Mouse (Mus musculus): ENCODE measurements around the gene Dnah7a. TPM values are rescaled to one million over a fixed set of nuclear protein-coding genes. Genes with fewer than 3 reads are reported as not detected.
"Not testable (repeated sequence)": the region's sequence is repeated elsewhere in the genome, so short reads cannot be mapped to it uniquely, and the experiment has no call there.

Dnah7a gene
- polyA plus RNA-seq (2016; fragmentation: Nextera tagmentation; extraction: Ambion mirVana), result 8.0 and 8.8 TPM in 2 replicates

GRCm38 (mm10) chr1:53706431-53707361 is at the start of gene Dnah7a:
Gene Dnah7a, minus strand, starts transcription at chr1:53706784.
- peak within 1 kb of the TSS; percentile 71 for H3K4me2 ChIP-seq (replicated peaks)
- 0 out of 2 replicates have a peak within 1 kb of the TSS, but pooled peaks have one; percentile 15 for H3K27ac ChIP-seq
- H3K4me1 ChIP-seq, result peaks cover 4% of the 10 kb centered on the region; the same call in 1 of the 2 replicates
- H3K9me3 ChIP-seq, result no peaks in the 10 kb centered on the region
- H3K9ac ChIP-seq, result peak within 1 kb of the TSS; percentile 51; the same call in 1 of the 2 replicates
- H3K36me3 ChIP-seq, result no peaks in the 10 kb centered on the region
- ATAC-seq (ENCODE audit: low FRiP score, low read depth), result peak; percentile 85
- peak within 1 kb of the TSS; percentile 51 for H3K4me3 ChIP-seq
- H3K27me3 ChIP-seq (replicated peaks), result no peaks in the 10 kb centered on the region
- 18% methylated on average over 42 of the region's 42 CpGs for WGBS

- WGBS, result 90% methylated on average over 2 of the region's 2 CpGs
- not testable (repeated sequence) for ATAC-seq (ENCODE audit: low FRiP score, low read depth)
Observed at GRCm38 (mm10) chr1:53753501-53753900, 46.9 kb upstream of the Dnah7a start.

DNA sequence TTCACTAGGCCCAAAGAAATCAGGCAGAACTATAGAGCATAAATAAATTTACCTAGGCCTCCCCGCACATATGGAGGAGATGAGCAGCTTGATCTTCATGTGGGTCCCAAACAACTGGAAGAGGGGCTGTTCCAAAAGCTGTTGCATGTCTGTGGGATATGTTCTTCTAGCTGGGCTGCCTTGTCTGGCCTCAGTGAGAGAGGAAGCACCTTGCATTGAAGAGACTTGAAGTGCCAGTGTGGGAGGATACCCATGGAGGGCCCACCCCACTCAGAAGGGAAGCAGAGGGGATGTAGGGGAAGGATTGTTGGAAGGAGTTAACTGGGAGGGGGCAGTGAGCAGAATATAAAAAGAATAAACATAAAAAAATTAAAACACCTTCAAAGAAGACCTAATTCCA is 44.6 kb upstream of the Dnah7a start:
- WGBS, result 69% methylated on average over 1 of the region's 1 CpGs
- no peaks in the 10 kb centered on the region for H3K27me3 ChIP-seq (replicated peaks)
- no peak for ATAC-seq (ENCODE audit: low FRiP score, low read depth)

More at GRCm38 (mm10) chr1:53753501-53753900, 46.9 kb upstream of the Dnah7a start:
- not testable (repeated sequence) for H3K9ac ChIP-seq; H3K9me3 ChIP-seq; H3K27me3 ChIP-seq (replicated peaks); H3K4me3 ChIP-seq; H3K27ac ChIP-seq; H3K4me1 ChIP-seq; H3K36me3 ChIP-seq; H3K4me2 ChIP-seq (replicated peaks)

DNA sequence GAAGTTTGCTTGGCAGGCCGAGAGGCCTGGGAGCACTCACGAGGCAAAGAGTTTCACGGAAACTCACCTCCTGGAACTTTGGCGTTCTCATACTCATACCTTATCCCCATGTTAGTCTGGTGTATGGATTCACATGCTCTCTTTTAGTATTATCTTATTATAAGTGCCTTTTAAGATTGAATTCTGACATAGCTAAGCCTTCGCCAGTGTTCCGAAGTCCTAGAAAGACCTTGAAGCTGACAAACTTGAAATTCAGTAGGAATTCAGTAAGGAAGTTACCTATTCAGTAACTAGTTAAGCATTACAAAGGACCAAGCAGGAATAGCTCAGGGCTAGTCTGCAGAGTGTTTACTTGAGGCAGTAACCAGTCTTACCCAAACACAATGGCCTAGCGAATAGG is 44.1 kb upstream of the Dnah7a start:
- H3K27ac ChIP-seq; ATAC-seq (ENCODE audit: low FRiP score, low read depth); H3K4me2 ChIP-seq (replicated peaks); H3K4me1 ChIP-seq; H3K27me3 ChIP-seq (replicated peaks); H3K36me3 ChIP-seq; H3K9ac ChIP-seq; H3K9me3 ChIP-seq; H3K4me3 ChIP-seq: not testable (repeated sequence)
- 83% methylated on average over 7 of the region's 7 CpGs for WGBS

More for the DNA sequence above, 44.6 kb upstream of the Dnah7a start:
- no peak overlapping the region for H3K27ac ChIP-seq
- H3K9me3 ChIP-seq, result no peaks in the 10 kb centered on the region
- H3K4me3 ChIP-seq, result no peak overlapping the region
- H3K36me3 ChIP-seq, result no peaks in the 10 kb centered on the region
- no peak overlapping the region for H3K9ac ChIP-seq
- no peaks in the 10 kb centered on the region for H3K4me1 ChIP-seq
- H3K4me2 ChIP-seq (replicated peaks), result no peak overlapping the region

DNA sequence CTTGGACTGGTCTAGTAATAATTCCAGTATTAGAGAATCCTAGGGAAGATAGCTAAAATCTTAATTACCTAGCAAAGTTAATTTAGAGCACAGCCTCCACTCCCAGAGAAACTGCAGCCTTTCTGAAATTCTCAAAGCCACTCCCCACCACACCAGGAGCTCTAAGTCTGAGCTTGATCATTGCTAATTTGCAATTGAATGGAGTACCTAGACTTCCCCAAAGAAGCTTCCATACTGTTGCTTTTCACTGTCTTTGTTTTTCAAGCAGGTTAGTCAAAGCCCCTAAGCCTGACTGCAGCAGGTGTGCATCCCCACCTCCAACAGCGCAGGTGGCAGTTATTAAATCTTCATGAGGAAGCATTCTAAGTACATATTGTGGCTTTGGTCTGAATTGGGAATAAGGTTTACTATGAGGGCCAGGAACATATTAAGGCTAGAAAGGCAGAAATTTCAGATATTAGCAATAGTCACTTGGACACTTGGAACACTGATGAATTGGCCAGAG is 43.3 kb upstream of the Dnah7a start:
- 62% methylated on average over 1 of the region's 1 CpGs for WGBS
- H3K9me3 ChIP-seq; ATAC-seq (ENCODE audit: low FRiP score, low read depth): not testable (repeated sequence)

DNA sequence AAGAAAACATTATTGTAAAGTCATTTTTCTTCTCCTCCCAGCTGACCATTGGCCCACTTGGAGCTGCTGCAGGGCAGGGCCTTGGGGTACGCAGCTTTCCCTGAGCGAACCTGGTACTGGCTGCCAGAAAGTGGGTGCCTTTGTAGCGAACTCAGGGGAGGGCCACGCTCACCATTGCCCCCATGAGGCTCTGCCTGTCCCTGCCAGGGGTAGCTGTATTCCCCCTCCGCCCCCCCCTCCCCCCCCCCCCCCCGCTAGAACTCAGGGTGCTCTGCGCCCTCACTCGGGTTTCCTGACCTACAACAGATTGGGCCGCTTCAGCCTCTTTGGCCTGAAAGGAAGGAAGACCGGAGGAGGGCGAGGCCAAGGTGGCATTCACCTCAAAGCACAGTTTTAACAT is 42.0 kb upstream of the Dnah7a start:
- Histone ChIP-seq H3K4me3 (no peak overlapping the region), H3K4me2 (replicated peaks) (no peak overlapping the region), H3K27me3 (replicated peaks) (no peaks in the 10 kb centered on the region), H3K9ac (no peak overlapping the region), H3K36me3 (no peaks in the 10 kb centered on the region), H3K4me1 (no peaks in the 10 kb centered on the region), H3K9me3 (no peaks in the 10 kb centered on the region), H3K27ac (no peak overlapping the region)
- ATAC-seq (ENCODE audit: low FRiP score, low read depth), result no peak
- 26% methylated on average over 11 of the region's 11 CpGs for WGBS

More for the DNA sequence above, 43.3 kb upstream of the Dnah7a start:
- not testable (repeated sequence) for H3K9ac ChIP-seq; H3K4me1 ChIP-seq; H3K27me3 ChIP-seq (replicated peaks); H3K4me2 ChIP-seq (replicated peaks); H3K27ac ChIP-seq; H3K36me3 ChIP-seq; H3K4me3 ChIP-seq

DNA sequence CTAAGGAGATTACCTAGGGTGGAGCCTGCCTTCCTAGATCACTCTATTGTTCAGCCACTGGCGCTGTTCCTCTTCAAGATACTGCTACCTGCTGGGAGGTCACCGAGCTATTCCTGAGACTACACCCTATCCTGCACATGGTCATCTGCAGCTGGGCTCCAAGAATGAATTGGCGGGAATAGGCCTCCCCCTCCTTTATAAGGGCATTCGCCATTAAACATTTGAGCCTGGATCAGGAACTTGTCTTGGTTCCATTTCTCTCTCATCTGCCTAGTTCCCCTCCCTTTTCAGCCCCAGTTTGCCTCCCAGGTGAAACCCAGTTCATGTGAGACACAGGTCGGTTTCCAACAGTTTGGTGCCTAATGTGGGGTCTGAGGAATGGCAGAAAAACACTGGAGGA is 39.4 kb upstream of the Dnah7a start:
- 72% methylated on average over 5 of the region's 5 CpGs for WGBS

DNA sequence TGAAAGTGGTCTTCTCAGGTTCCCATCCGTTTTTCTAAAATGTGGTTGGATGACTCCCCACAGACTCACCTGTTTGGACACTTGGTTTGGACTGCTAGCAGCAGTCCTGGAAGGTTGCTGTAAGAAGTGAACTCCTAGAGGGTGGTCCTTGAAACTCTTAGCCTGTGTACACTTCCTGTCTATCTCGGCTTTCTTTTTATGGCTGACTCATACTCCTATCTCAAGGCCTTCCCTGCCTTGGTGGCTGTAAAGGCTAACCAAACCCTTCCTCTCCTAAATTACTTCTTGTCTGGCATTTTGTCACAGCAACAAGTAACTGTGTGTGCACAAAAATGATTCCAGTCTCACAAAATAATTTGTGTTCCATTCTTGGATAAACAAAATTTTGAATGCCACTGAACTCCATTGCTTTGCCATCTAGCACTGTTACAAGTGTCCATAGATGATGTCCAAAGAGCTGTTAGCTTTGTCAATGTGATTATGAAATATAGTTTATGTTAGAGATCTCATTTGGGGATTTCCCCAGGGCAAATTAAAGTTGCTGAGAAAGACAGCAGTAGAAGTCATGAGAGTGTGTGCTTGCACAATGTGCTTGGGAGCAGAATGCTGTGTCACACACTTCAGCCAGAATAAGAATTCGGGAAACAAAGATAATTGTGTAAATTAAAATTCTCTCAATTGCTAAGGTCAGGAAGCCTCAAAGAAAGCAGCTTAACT is 35.3 kb upstream of the Dnah7a start:
- H3K4me1 ChIP-seq, result no peaks in the 10 kb centered on the region
- no peaks in the 10 kb centered on the region for H3K9me3 ChIP-seq
- no peak overlapping the region for H3K9ac ChIP-seq
- H3K4me2 ChIP-seq (replicated peaks), result no peak overlapping the region
- 88% methylated on average over 3 of the region's 3 CpGs for WGBS
- H3K27me3 ChIP-seq (replicated peaks), result no peaks in the 10 kb centered on the region; the same call in 1 of the 2 replicates
- no peaks in the 10 kb centered on the region for H3K36me3 ChIP-seq
- ATAC-seq (ENCODE audit: low FRiP score, low read depth), result no peak
- no peak overlapping the region for H3K27ac ChIP-seq
- no peak overlapping the region for H3K4me3 ChIP-seq

More for the DNA sequence above, 39.4 kb upstream of the Dnah7a start:
- Histone ChIP-seq H3K36me3 (no peaks in the 10 kb centered on the region), H3K9me3 (no peaks in the 10 kb centered on the region), H3K4me3 (no peak overlapping the region), H3K4me1 (no peaks in the 10 kb centered on the region), H3K27me3 (replicated peaks) (no peaks in the 10 kb centered on the region), H3K4me2 (replicated peaks) (no peak overlapping the region), H3K9ac (no peak overlapping the region), H3K27ac (no peak overlapping the region)
- ATAC-seq (ENCODE audit: low FRiP score, low read depth), result no peak

GRCm38 (mm10) chr1:53740777-53741336 is 34.3 kb upstream of the Dnah7a start:
- H3K27ac ChIP-seq, result no peak overlapping the region
- no peaks in the 10 kb centered on the region for H3K4me1 ChIP-seq
- H3K27me3 ChIP-seq (replicated peaks), result no peaks in the 10 kb centered on the region; the same call in 1 of the 2 replicates
- no peak overlapping the region for H3K9ac ChIP-seq
- H3K4me3 ChIP-seq, result no peak overlapping the region
- H3K4me2 ChIP-seq (replicated peaks), result no peak overlapping the region
- WGBS, result 54% methylated on average over 4 of the region's 4 CpGs
- H3K9me3 ChIP-seq, result no peaks in the 10 kb centered on the region
- ATAC-seq (ENCODE audit: low FRiP score, low read depth), result peak; percentile 54; the same call in 1 of the 2 replicates
- H3K36me3 ChIP-seq, result no peaks in the 10 kb centered on the region

- ATAC-seq (ENCODE audit: low FRiP score, low read depth), result peak; percentile 88
- H3K9ac ChIP-seq; H3K36me3 ChIP-seq; H3K4me1 ChIP-seq; H3K4me2 ChIP-seq (replicated peaks); H3K4me3 ChIP-seq; H3K27me3 ChIP-seq (replicated peaks); H3K9me3 ChIP-seq; H3K27ac ChIP-seq: not testable (repeated sequence)
- WGBS, result 22% methylated on average over 4 of the region's 4 CpGs
Observed at GRCm38 (mm10) chr1:53740077-53740776, 33.6 kb upstream of the Dnah7a start.

- Histone ChIP-seq H3K9me3 (no peaks in the 10 kb centered on the region), H3K4me3 (no peak overlapping the region), H3K27me3 (replicated peaks) (no peaks in the 10 kb centered on the region; the same call in 1 of the 2 replicates), H3K4me1 (no peaks in the 10 kb centered on the region), H3K4me2 (replicated peaks) (no peak overlapping the region), H3K9ac (no peak overlapping the region), H3K36me3 (no peaks in the 10 kb centered on the region), H3K27ac (no peak overlapping the region)
- ATAC-seq (ENCODE audit: low FRiP score, low read depth), result no peak
- WGBS, result 95% methylated on average over 3 of the region's 3 CpGs
Observed at GRCm38 (mm10) chr1:53736583-53736982, 30.0 kb upstream of the Dnah7a start.
